Mouse (Mus musculus): ENCODE results near the gene Tars.

- TF ChIP-seq CTCF (IDR thresholded peaks at IDR 0.05; ENCODE audit: borderline replicate concordance, insufficient read depth, low read depth, low read length) (no peak), POLR2A (IDR thresholded peaks at IDR 0.05; ENCODE audit: borderline replicate concordance, insufficient read depth, low read length) (no peak)
Observed at GRCm38 (mm10) chr15:11392903-11393302, 6.6 kb downstream of the Tars start.

Data from cerebellum, adult 2 months (tissue).